Mouse (Mus musculus): ENCODE results near the gene Ankrd28.

The Ankrd28 gene

DNA sequence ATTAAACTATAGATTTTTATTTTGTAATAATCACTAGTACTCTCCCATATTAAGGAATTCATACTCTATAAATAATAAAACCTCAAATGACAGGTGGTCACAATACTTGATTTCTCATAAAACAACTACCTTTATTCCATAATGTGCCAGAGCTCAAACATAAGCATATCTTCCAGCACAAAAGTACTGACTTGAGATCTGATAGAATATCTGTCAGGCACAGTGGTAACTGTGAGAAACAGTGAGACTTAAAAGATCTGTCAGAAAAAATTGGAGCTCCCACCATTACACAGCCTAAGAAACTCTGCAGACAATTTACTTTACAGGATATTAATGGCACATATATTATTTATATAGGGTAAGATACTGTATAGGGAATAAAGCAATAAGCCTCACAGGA lies 114.8 kb downstream of the Ankrd28 start:
- no peak for DNase-seq (ENCODE audit: low read depth, low spot score)

DNA sequence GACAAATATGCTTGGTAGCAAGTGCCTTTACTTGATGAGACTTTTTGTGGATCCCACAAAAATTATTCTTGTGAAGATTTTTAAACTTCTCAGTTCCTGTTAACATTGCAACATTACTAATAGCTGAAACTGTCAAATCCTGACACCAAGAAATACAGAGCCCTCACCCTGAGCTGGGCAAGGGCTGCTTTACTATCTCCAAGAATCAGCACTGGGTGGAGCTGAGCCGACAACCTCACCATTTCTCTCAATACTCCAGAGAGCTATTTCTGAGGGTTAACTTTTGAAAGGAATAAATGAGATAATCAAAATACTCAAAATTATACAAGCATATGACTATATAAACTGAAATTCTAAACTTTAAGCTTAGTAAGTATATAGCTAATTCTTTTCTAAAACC lies 121.1 kb downstream of the Ankrd28 start:
- DNase-seq (ENCODE audit: low read depth, low spot score), result no peak

DNA sequence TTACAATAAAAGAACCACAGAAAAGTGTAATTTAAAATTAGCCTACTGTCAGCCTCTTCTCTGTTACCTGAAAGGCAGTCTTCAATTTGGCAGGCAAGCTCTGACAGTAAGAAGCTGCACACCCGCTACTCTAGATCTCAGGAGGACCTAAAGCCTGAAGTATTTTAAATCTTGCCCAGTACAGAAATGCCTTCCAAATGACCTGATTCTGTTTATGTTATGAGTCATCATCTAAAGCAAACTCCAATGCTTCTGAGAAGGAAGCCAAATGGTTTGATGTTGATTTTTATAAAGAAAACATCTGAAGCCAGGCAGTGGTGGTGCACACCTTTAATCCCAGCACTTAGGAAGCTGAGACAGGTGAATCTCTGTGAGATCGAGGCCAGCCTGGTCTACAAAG lies 130.1 kb downstream of the Ankrd28 start:
- no peak for DNase-seq (ENCODE audit: low read depth, low spot score)

DNA sequence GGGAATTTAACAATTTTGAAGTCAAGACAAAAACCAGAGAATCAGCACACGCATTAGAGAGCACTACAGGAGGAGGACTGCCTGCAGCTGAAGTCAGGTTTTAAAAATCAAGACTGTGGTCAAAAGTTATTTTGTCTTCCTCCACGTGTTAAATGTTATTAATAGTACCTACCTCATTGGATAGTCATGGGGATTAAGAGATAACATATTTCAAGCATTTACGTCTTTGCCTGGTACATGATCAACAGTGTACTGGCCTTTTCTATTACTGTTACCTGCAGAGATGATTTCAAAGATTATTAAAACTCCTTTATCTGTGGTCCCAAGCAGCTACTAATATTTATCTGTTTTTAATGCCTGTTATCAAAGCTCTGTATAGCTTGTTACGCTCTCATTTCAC lies 132.7 kb downstream of the Ankrd28 start:
- no peak for DNase-seq (ENCODE audit: low read depth, low spot score)

DNA sequence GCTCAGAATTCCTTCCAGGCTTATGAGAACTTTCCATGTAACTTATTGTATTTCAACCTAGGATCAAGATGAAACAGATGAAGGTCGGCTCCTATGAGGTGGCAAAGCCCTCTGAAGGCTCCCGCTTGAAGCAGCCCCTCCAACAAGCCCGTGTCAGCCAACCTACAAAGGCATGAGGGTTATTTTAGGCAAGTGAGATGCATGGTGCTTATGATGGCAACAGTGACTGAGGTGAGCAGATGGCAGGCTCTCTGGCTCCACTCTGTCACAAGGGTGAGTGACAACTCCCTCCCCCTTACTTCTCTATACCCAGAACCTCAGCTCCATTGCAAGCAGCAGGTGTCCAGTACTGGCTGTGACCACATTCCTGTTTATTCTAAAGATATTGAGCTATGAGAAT lies 133.1 kb downstream of the Ankrd28 start:
- DNase-seq (ENCODE audit: low read depth, low spot score), result no peak

DNA sequence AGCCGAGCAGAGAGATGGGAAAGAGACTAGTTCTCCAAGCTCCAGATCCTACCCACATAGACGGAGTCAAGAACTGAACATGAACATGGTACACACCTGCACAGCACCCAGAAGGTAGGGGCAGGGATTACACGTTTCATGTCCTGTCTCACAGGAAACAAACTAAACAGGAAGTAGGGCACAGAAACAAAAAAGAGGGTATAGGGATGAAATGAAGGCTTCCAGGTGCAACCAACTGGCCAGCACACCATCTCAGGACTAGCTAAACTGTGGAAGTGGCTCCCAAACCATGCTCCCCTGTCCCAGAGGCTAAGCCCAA lies 133.5 kb downstream of the Ankrd28 start:
- DNase-seq (ENCODE audit: low read depth, low spot score), result no peak

DNA sequence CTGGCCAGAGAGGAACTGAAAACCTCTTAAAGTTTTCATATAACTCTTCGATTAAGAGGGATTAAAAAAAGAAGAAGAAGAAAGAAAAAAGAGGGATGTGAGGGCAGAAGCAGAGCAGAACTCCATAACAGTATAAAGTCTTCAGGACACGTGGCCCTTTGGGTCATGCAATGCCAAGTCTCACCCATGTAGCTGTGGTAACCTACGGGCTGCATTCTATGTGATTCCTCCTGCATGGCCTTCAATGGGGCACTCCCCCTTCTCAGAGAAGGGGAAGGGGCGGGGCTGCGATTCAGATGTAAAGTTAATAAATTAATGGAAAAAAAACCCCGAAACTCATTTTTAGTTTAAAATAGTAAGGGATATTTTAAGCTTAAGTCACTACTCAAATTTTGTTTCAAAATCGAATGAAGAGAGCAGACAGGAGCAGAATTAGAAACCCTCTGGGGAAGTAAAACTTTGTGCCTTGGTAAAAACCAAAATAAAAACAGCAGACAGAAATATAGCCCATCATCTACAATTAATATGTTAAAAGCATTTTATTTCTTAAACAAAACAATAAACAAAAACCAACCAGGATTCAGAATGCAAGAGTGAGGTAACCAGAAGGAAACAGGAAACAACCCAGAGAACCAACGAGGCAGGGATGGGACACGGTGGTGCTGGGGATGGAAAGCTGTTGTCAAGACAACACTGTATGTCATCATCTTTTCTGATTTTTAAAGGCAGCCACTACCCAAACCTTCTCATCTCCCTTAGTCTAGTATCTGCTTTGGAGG lies 134.1 kb downstream of the Ankrd28 start:
- DNase-seq (ENCODE audit: low read depth, low spot score), result no peak

DNA sequence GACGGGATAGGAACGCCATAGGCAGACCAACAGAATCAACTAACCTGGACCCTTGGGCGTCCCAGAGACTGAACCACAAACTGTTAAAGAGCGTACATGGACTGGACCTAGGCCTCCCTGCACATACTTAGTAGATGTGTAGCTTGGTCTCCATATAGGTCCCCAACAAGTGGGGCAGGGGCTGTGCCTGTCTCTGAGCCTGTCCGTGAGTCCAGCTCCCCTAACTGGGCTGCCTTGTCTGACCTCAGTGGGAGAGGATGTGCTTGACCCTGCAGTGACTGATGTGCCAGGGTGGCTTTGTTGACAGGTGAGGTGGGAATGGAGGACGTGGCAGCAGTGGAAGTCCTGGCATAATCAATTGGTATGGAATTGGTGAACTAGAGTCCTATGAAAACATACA lies 137.9 kb downstream of the Ankrd28 start:
- DNase-seq (ENCODE audit: low read depth, low spot score), result no peak

DNA sequence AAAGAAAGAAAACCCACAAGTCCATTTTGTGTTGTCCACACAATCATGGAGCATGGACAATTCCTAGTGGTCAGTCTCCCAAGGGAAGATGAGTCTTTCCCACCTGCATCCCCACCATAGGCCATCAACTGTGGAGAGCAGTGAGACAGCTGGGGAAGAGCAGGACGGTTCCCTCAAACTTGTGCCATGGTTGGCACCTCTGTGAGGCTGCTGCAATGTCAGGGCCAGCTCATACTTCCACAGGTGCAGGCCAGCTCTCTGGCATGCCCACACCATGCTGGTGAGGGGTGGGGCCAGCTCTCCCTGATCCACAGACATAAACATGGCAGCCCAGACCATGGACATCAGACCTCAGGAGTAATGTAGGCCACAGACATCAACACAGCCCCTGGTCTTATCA lies 144.2 kb downstream of the Ankrd28 start:
- no peak for DNase-seq (ENCODE audit: low read depth, low spot score)

DNA sequence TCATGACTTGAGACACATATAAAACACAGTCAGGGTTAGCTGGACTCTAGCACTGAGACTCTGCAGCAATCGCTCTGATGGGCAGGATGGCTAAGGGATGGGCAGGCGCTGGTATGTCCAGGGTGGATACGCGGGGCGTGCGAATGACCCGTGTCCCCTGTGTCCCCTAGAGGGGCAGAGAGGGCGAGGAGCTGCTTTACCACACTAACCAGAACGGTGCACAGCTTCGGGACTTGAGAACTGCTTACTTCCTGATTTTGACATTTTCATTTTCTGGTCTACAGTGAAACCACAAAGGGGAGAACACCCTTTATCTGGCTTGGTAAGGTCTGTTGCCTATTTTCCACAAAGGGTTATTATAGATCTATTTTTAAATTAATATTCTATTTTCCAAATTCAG lies 144.8 kb downstream of the Ankrd28 start:
- DNase-seq (ENCODE audit: low read depth, low spot score), result no peak

DNA sequence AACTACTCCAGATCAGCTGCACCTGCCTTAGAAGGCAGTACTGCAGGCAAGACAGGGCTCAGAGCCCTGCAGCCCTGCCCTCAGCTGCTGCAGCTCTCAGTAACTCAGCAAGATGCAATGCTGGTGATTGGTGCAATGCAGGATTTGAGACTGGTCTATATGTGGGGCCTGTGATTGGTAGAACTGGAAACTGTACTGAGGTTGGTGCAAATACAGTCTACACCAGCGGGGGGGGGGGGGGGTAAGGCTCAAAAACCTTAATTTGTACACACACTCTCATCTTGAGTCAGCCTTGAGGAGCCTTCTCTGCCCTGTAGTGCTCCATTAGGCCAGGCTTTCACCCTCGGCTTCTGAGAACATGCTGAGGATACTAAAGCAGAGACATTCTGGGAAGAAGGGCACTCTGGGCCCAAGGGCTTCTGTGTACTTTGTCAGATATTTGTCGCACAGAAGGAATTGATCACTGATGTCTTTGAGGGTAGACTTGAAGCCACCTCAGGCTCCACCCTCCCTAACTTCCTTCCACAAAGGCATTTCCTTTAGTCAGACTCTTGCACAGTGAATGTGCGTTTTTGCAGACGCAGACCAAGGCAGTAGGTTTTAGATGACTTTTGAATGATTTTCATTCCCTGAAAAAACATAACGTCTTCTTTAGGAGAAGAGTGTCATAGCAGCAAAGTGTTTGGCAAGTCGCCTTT lies 146.0 kb downstream of the Ankrd28 start:
- DNase-seq (ENCODE audit: low read depth, low spot score), result no peak

DNA sequence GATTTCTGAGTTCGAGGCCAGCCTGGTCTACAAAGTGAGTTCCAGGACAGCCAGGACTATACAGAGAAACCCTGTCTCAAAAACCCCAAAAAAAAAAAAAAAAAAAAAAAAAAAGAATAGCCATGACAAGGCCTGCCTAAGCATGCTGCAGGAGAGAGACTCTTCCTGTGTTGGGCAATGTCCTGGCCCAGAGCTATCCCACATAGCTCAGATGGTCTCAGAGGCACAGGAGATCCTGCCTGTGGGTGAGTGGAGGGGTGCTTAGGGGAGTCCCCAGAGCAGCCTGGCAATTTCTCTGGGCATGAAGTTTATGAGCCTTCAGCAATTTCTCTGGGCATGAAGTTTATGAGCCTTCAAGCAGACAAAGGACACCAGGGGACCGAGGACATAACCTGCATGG lies 146.8 kb downstream of the Ankrd28 start:
- no peak for DNase-seq (ENCODE audit: low read depth, low spot score)

DNA sequence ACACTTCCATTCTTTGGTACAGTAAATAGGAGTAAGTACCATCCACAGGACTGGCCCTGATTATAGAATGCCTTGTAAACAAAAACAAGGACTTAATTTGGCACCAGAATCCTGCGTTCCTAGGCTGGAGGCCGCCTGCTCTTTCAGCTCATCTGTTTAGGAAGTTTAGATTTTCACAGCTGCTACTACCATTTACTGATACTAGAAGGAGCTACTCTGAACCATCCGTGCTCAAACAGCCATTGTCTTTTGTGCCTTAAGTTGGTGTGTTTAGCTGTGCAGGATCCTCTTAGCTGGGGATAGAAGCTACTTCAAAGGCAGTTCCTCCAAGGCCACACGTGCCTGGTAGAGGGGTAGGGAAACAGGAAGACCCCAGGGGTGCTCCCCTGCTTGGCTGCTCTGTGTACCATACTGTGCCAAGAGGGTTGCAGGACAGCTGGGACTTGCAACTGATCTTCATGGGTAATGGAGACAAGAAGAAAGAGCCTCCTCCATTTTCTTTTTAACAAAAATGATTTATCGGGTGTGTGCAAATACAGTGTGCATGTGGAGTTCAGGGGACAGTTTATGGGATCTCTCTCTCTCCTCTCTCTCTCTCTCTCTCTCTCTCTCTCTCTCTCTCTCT lies 148.4 kb downstream of the Ankrd28 start:
- DNase-seq (ENCODE audit: low read depth, low spot score), result no peak

DNA sequence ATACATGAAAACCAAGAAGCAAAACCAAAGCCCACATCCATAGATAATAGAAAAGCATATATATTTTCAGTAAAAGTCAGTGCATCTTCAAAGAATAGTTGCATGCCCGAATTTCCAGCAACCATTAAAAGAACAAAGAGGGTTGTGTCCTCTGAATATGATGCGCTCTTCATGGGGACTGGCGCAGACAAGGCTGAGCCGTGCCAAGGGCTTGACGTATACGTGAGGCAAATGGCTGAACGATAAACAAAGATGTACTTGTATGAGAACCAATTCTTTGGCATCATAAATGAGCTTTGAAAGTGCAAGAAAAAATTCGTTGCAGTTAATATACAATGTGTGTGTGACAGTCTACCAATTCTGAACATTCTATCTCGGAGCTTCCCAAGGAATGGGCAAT lies 149.2 kb downstream of the Ankrd28 start:
- DNase-seq (ENCODE audit: low read depth, low spot score), result no peak

DNA sequence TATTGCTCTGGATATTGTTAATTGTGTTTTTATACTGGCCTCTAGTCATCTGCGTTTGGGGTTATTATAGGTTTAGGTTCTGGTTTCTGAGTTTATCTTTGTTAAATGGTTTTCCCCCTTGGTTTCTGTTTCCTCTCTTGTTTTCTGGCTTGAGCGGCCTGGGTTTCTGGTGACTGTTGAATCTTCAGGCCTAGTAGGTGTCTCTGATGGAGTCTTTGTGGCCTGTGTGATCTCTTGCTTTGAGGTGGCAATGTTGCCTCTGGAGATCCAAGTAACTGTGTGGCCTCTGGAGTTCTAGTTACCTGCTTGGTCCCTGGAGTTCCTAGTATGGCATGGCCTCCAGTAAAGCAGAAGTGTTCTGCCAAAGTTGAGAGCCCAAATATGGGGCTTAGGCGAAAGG lies 149.8 kb downstream of the Ankrd28 start:
- DNase-seq (ENCODE audit: low read depth, low spot score), result no peak

DNA sequence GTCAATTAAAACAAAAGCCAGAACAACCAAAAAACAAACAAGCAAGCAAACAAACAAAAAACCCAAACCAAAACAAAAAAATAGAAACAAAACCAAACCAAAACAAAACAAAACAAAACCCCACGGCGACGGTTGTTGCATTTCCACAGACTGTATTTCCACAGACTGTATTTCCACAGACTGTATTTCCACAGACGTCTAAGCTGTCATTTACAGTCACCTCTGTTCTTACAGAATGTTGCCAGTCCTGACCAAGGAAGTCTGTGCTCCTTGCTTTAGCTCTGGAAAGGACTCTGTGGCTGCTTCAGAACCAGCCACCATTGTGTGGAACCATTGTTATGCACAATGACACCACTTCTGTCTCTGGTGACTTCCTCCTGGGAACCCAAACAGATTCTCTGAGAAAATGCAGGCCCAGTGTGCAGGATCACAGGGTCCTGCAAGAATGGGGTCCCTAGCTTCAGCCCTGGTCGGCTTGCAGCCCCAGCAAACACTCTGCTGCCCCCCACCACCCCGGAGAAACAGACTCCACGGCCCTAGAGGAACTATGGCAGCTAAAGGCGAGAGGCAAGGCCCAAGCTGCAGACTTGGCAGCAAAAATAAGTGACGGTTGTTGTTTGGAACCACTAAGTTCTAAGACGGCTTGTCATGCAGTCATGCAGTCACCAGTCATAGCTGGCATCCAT lies 158.7 kb downstream of the Ankrd28 start:
- no peak for DNase-seq (ENCODE audit: low read depth, low spot score)

DNA sequence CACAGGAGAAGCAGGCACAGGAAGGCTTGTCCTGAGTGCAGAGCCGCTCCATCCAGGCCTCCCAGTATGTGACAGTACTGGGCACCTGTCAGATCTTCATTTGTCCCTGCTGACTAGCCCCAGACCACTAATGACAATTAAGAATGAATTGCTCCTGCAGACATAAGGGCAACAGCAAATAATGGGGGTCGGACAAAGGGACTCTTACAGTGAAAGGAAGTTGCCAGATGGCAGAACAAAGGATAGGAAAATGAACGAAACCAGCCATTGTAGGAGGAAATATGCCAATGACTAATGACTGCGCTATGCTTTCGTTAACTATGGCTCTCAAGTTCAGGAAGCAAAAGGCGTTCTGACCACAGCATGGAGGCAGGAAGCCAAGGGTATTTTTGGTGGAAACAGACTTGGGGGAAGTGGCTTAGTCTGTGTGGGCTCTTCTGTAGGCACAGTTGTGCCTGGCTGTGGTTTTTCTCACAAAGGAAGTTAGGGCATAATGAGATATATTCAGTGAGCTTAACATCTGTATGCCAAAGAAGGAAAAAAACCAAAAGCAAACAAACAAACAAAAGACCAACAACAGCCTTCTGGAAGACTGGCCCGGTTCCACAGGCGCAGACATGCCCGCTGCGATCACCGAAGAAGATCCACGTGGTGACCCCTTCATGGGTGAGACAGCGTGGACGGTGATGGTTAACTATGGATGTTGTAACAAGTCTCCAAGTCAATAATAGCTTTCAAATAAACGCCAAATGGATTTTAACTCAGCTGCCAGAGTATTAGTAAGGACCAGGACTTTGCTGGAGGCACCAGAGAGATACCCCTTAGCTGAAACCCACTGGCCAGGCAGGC lies 160.6 kb downstream of the Ankrd28 start:
- DNase-seq (ENCODE audit: low read depth, low spot score), result peak; percentile 57

DNA sequence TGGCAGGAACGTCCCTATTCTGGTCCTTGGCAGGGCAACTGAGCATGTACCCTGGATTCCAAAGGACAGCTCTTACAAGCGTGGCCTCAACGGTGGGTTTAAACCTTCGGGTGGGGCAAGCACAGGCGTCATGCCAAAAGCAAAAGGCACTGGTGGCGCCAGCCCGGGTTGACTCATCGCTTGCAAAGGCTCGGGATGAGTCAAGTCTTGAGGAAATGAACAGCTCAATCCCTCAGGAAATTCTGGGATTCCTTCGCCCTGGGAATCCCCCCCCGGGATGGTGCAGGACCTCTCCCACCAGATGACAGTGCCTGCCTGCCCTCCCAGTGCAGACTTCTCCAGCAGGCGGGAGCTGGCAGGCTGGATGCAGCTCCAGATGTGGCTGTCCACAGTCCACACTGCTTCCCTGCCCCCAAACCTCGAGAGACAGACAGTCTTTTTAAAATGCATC lies 161.3 kb downstream of the Ankrd28 start:
- no peak for DNase-seq (ENCODE audit: low read depth, low spot score)

DNA sequence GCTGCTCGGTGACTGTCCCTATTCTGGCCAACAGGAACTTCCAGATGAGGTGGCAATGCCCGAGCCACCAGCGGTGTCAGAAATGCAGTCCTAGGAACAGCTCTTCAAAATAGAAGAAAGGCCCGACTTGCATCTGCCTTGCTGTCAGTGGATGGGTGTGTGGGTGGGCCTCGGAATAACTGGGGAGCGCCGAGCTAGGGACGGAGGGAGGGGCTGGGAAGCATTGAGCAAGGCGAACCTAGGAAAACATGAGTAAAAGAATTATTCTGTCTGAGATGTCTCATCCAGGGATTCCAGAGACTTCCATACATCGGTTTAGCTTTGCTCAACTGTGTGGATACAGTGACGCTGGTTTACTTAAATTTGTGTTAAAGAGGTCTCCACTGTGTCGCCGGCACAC lies 162.1 kb downstream of the Ankrd28 start:
- no peak for DNase-seq (ENCODE audit: low read depth, low spot score)

DNA sequence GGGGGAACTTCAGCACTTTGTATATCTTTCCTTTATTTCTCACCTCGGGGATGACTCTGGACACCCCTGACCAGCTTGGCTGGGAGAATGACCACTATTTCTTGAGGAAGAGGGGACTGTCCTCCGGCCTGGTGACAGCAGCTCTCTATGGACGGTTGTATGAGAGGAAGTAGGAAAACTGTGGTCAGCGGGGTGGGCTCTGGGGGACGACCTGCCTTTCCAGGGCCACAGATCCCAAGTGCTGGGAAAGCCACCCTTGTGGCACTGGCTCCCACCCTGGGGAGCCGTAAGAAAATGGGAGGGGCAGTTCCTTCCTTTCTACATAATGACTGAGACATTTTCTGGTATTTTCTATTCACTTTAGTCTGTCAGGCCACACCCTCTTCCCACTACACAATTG lies 162.7 kb downstream of the Ankrd28 start:
- no peak for DNase-seq (ENCODE audit: low read depth, low spot score)

DNA sequence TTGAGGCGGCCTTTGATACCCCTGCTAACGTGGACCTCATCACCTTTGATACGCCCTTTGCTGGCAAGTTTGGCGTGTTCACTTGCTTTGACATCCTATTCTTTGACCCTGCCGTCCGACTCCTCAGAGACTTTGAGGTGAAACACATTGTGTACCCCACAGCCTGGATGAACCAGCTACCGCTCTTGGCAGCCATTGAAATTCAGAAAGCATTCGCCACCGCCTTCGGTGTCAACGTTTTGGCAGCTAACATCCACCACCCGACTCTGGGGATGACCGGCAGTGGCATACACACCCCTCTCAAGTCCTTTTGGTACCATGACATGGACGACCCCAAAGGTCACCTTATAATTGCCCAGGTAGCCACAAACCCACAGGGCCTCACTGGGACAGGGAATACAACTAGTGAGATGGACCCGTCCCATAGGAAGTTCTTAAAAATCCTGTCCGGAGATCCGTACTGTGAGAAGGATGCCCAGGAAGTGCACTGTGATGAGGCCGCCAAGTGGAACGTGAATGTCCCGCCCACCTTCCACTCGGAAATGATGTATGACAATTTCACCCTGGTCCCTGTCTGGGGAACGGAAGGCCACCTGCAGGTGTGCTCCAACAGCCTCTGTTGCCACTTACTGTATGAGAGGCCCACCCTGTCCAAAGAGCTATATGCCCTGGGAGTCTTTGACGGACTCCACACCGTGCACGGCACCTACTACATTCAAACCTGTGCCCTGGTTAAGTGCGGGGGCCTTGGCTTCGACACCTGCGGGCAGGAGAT lies 163.3 kb downstream of the Ankrd28 start:
- no peak for DNase-seq (ENCODE audit: low read depth, low spot score)

Measured in mesoderm, embryonic 11.5 days (tissue).